Mouse (Mus musculus): ENCODE measurements at regions not wholly inside any gene's neighbourhood (a gene's known extent, or its start where the extent isn't known, plus 50 kb on each side); places are given as distances from the start of the nearest gene placed in this dataset.
"Not testable (repeated sequence)": the region's sequence is repeated elsewhere in the genome, so short reads cannot be mapped to it uniquely, and the experiment has no call there.

DNA sequence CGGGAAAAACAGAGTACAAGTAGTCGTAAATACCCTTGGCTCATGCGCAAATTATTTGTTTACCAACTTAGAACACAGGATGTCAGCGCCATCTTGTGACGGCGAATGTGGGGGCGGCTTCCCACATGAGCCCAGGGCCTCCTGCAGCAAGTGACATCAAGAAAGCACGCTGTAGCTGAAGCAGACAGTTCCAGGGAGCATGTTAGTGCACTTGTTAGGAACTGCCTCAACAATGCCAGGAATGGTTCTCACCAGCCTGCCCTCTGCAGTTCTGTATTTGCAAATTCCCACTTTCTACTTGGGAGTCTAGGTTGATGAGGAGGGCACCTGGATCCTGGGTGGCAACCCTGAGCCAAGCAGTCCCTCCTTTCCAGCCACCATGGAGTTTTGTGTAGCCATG is 157.2 kb upstream of the Frmd6 start:
- not testable (repeated sequence) for DNase-seq (ENCODE audit: low spot score in 2 of 2)

DNA sequence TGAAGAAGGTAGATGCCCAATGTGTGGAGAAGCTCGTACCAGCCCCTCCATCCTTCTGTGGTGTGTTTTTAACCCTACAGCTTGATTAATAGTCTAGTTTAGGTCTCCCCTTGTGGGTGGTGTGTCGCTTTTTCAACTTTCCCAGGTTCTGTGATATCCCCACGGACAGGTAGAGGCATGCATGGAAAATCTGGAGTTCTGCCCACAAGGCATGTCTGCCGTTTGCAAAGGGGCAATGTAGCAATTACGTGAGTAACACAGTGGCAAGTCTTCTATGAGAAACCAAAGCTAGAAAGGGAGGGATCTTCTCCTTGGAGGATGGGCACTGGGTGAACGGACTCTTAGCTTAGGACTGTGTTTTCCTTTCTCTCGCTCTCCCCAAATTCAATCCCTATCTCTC is 153.2 kb upstream of the Frmd6 start:
- no peak for DNase-seq (ENCODE audit: low spot score in 2 of 2)

DNA sequence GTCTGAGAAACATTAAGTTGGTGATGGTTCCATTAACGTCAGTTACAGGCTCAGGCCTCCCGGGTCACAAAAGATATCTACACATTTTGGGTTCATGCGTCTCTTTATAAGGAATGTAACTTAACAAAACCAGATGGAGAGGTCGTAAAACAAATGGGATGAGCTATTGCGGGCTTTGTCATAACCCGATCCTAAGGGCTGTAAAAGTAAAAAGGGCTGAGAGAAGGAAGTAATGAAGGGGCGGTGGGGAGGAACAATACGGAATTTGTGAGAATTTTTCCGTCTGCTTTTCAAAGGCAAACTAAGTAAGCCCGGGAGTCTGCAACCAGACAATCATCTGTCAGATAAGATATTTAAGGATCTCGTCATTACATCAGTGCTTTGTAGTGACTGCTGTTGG is 152.1 kb upstream of the Frmd6 start:
- DNase-seq (ENCODE audit: low spot score in 2 of 2), result no peak

DNA sequence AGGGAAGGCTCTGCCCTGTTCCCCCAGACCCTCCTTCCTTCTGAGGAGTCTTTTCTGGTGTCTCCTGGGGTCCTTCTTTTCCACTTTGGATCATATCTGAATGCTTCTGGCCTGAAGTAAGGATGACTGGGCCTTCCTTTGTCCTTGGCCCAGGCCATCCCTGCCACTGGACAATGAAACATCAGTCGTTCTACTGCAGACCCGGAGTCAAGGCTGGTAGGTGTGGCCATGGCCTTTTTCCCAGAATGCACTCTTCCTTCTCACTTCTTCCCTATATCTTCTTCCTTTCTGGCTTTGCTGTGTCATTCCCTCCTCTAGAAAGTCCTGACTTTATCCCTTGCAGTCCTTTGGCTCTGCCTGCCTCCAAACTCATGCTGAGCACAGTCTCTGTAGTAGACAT is 151.2 kb upstream of the Frmd6 start:
- DNase-seq (ENCODE audit: low spot score in 2 of 2), result no peak

DNA sequence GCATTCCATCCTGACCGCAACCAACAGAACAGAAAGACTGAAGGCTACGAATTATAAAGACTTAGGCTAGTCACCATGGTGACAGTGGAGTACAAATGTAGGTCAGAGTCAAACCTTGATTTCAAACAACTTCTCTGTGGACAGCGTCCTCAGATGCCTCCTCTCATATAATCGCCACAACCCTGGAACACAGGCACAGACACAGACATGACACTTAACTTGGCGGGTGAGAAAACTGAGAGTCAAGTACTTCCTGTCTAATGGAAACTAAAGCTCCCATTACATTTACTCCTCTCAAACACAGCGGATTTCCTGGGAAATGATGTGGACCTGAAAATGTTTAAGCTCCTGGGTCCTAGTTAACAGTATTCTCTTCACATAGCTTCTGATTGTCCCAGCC is 149.5 kb upstream of the Frmd6 start:
- DNase-seq (ENCODE audit: low spot score in 2 of 2), result no peak

DNA sequence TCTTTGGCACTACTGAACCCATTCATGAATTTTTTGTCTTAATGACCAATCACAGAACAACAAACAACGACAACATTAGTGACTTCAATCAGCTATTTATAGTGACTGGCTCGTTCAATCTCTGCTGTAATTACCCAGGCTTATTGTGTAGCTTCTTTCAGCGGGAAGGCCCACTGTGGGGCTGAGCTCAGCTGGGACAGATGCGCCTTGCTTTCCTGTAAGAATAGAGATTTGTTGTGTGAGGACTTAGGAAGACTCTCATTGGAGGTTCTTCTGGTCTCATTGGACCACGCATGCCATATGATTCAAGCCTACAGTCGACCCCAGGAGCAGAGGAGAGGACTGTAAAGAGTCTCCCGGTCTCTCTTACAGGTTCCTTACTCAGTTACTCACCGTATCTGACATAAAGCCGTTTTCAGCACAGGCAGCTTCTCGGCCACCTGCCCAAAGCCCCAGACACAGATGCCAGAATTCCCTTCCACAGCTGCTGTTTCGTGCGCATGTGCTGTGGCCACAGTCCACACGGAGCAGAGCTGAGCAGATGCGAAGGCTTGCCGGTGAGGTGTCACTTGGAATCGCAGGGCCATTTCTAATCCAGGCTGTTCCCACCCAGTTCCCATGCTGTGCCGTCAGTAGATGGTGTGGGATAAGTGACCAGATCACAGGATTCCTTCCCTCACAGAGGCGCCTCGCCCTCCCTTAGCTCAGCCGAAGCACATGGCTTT is 145.5 kb upstream of the Frmd6 start:
- no peak for DNase-seq (ENCODE audit: low spot score in 2 of 2)

DNA sequence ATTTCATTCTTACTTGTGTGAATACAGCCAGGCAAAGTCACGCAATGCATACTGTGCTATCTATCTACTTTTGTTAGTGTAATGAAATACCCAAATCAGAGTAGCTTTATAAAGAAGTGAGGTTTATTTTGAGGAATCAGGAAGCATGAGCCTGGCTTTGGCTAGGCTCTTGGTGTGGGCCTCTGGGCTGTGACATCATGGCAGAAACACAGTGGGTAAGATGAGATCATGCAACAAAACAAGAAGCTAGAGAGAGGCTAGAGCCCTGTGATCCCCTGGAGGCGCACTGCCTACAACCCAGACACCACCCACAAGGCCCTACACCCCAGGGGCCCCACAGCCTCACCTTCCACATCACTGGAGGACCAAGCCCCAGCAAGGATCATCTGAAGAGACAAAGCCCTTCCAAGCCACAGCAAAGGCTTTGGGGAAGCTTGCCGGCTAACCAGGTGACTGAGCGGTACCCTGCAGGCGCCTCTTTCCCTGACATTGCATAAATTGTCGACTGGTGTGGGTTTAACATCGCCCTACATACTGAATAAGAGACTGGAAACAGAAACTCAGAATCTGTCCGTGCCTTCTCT is 143.8 kb upstream of the Frmd6 start:
- no peak for DNase-seq (ENCODE audit: low spot score in 2 of 2)

DNA sequence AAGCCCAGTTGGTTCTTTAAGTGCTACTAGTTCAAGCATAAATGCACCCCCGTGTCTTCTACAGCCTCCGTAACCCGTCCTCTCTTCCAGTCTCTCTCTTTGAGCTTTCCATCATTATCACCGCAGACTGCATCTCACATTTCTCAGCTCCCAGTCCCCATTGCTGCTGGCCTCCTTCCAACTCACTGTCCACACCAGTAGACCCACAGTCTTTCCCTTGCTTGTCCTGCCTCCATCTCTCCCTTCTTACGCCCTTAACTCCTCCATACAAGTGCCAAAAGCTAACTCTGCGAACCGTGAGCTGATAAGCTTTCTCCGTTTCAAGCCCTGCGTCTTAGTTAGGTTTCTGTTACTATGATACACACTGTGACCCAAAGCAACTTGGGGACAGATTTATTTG is 141.0 kb upstream of the Frmd6 start:
- no peak for DNase-seq (ENCODE audit: low spot score in 2 of 2)

DNA sequence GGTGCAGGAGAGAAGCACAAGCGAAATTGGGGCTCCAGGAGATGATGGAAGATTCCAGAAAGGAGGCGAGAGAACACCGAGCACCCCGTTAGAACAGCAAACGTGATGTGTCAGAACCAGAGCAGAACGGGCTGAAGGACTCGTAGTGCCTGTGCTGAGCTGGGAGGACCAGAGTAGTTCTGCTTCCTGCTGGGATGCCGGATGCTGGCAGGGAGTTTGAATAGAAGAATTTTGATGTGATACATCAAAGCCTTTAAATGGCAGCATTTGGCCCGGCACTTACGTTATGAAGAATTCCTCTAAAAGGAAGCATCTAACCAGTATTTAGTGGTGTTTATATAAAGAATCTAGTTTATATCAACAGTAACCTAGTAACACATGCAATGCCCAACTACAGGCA is 139.9 kb upstream of the Frmd6 start:
- DNase-seq (ENCODE audit: low spot score in 2 of 2), result no peak

DNA sequence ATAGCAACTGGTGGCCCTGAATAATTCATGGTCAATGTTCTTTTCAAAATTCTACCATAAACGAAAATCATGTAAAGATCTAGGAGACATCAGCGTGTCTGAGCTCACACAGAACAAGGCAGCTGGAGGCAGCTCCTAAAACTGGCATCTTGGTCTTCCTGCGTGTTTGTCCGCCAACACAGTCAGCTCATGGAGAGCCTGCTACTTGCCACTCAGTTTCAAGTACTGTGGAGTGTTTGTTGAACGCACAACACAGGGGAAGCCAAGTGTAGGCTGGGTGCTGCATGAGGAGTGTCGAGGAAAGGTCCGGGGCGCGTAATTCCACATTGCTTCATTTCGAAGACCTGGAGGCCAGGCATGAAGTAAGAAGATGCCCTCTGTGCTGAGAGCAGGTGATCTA is 139.0 kb upstream of the Frmd6 start:
- no peak for DNase-seq (ENCODE audit: low spot score in 2 of 2)

DNA sequence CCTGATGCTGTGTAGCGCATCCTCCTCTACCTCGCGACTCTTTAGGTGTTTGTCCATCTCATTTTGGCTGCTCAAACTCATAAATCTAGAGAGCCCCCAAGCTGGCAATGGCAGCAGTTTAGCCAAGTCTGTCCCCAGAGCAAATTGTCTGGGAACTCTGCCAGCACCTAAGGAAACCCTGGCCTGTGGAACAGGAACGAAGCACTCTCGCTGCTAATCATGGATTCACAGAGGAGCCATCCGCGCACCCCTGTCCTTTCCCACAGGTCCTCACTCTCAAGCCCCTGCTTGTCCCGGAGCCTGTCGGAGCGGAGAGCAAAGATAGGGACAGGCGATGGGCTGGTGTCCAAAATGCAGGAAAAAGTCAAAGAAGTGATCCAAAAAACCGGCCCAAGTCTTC is 138.3 kb upstream of the Frmd6 start:
- no peak for DNase-seq (ENCODE audit: low spot score in 2 of 2)

DNA sequence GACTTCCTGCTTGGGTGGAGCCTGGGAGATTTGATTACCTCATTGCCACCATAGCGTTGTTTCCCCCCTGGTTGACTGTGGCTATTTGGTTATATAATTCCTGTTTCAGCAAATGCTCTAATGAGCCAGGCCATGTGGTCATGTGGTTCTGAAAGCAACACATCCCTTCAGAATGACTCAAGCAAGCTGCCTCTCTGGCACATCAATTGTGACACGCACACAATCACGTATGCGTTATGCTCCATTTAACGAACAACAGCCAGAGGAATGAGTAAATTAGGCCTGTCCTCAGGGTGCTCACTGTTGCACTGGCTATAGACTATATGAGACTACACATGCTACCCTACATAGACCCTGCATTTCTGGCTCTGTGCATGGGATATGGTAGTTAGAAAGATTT is 130.2 kb upstream of the Frmd6 start:
- DNase-seq (ENCODE audit: low spot score in 2 of 2), result no peak

DNA sequence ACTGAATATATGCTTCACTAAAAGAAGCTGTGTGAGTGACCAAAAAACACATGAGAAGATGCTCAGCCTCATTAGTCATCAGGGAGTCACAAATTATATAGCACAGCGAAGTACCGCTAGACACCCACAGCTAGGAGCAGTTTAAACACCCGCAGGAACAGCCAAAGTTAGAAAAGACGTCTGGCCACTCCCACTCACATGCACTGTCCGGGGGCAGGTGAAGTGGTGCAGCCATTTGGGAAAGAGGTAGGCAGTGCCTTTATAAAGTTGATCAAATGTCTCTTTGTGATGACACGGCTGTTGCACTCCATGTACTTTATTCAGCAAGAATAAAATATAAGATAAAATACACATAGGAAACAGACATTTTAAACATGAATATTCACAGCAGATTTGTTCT is 129.1 kb upstream of the Frmd6 start:
- DNase-seq (ENCODE audit: low spot score in 2 of 2), result no peak

DNA sequence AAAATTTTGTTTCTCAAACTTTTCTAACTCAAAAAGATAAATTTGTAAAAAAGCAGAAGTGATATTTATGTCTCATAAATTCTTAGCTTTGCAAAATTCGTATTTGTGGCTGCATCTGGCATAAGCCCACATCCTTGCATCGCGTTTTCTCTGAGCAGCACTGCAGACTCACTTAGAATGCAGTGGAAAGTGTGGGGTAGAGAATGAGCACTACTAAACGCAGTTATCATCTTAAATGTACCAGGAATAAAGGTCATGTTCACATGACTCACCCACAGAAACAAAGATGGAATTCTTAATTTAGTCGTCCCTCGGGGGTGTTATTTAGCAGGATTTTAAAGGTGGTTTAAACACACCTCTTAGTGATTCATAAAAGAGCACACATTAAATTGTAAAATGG is 126.8 kb upstream of the Frmd6 start:
- no peak for DNase-seq (ENCODE audit: low spot score in 2 of 2)

DNA sequence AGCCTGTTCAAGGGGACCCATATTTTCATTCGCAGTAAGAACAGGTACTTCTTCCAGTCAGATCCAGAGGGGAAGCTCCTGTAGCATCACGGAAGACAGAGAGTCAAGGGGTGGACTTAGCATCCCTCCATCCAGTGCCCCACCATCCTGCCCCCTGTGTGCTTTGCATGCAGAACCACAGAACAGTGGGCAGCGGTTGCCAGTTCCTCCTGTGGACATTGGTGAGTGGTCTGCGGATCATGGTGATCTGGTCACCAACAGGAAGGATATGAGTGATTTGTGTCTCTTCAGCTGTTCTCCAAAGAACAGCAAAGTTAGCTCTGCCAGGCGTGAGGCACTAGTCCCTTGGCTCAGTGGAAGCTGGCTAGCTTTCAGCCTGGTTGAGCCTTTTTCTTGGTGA is 122.8 kb upstream of the Frmd6 start:
- no peak for DNase-seq (ENCODE audit: low spot score in 2 of 2)

DNA sequence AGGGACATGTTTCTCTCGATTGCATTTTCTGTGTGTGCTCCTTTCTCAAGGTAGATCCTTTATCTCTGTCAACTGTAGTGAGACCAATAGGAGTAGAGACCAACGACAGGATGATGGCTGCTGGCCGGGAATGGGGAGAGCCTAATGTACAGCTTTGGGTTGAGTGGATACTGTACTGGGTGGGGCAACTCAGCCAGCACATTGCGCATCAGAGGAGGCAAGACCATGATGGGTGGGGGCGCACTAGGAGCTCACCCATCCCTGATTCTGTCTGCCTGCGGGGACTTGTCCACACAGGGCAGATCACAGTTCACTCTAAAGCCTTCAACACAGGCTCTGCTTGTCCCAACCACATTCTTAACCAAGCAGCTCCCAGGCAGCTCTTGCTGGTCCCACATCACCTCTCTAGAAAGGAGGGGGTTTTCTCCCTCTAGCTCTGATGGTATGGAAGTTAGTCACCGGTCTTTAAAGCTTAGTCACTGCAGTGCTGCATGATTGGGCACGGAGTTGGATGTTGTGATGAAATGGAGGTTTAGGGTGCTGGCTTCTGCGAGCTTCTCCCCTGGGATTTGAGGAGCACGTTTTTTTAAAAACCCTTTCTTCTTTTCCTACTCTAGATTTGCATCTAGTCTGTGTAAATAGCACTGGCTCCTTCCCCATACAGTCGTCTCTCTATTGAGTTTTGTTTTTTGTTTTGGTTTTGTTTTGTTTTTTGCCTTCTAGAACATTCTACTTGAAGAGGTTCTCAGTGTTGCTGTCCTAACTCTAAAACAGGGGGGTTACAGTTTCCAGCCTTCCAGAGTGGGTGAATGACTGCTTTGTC is 118.3 kb upstream of the Frmd6 start:
- DNase-seq (ENCODE audit: low spot score in 2 of 2), result no peak

DNA sequence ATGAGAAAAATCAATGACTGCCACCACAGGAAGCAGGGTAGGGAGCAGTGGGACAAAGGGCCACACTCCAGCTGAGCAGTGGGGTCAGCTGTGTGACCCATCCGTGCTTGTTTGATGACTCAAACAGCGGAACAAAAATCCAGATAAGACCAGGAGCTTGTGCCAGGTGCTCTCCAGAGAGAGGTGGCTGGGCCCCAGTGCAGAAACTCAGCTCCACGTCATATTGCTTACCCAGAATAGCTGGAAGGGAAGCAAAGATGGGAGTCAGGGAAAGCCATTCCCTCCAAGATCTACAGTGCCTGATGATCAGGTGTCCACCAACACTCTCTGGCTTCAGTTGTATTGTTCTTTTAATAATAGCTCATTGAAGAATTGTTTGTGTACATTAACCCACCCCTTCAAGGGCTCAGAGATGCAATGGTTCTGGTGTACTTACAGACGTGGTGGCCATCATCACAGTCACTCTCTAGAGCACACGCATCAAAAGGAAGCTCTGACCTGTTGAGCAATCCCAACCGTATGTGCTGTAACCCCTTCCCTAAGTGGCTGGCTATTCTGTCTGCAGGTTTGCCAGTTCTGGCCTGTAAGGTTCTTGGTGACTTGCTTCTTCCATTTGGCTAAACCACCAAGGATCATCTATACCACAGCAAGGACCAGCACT is 117.6 kb upstream of the Frmd6 start:
- no peak for DNase-seq (ENCODE audit: low spot score in 2 of 2)

DNA sequence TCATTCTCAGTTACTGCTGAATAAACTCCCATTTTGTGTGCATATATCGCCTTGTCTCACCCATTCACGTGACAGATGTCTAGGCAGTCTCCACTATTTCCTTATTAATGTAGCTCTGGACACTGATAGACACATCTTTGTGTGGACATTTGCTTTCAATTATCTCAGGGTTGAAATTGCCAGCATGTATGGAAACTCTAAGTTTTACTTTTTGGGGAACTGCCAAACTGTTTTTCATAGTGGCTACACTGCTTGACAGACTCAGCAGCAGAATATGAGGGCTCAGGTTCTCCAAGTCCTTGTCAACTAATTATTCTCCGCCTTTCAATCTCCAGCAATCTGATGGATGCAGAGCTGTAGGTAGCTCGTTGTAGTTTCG is 117.0 kb upstream of the Frmd6 start:
- no peak for DNase-seq (ENCODE audit: low spot score in 2 of 2)

DNA sequence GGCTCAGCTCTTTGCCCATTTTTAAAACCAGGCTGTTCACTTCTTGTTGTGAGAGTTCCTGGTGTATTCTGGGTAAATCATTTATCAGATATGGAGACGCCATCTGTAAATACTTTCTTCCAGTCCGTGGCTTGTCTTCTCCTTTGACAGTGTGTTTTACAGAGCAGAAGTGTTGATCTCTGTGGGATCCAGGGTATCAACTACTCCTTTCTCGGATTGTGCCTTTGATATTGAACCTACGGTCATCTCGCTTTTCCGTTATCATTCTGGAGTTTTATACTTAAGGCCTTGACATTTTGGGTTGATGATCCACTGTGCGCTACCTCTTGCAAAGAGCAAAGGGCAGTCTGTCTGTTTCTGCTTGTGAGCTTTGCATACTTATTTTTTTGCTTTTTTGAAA is 115.0 kb upstream of the Frmd6 start:
- DNase-seq (ENCODE audit: low spot score in 2 of 2), result no peak

DNA sequence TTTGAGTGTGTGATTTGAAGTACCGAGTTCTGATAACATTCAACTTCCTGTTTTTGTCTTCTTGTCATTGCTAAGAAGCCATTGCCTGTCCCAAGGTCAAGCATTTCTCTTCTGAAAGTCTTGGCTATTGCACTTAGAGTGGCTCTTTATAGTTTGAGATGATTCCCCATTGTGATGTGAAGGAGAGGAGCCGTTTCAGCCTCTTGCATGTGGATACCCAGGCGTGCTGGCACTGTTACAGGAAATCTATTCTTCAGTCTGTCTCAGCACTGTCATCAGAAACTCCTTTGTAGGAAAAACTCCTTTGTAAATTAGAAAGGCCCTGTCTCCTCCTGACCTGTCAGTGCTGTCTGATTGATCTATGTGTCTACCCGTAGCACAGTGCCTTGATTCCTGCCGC is 114.3 kb upstream of the Frmd6 start:
- no peak for DNase-seq (ENCODE audit: low spot score in 2 of 2)

DNA sequence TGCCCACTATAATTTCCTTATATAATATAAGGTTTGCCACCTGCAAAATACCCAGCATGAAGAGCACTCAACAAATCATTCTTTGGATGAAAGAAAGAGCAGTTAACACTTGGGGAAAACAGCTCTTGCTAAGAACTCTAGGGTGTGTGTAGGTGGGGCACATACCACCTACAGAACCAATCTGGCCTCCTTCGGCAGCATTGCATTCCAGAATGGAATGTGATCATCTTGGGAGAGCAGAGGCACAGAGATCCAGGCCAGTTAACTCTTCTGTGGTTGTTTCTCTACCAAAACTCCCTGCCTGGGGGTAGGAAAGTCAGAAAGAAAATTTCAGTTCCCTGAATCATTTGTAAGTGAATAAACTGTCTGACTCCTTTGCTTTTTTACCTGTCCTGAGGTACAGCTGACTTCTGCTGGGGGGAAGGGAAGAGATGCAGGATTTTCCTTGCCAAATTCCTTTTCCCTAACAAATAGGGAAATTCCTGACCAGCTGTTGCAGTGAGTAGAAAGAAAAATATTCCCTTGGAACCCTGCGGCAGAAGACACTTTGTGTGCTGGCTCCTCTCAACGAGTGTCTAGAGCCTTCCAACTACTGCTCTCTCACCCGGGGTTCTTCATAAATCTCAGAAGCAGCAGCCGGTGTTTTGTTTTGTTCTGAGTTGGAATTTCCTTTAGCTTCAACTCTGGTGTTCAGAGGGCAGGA is 112.8 kb upstream of the Frmd6 start:
- DNase-seq (ENCODE audit: low spot score in 2 of 2), result no peak

Measured in spleen, postnatal 36 days (tissue).